Mouse (Mus musculus) spleen, embryonic (tissue): ENCODE measurements around the gene Omp.
"Not testable (repeated sequence)": the region's sequence is repeated elsewhere in the genome, so short reads cannot be mapped to it uniquely, and the experiment has no call there.

Experiments used
- CTCF ChIA-PET: fragments of 350-600 bp; sonication (Branson Sonifier 250); formaldehyde crosslinking; loops from one replicate; lab custom pipeline; 2022; lab: Charles Lee

Omp gene

GRCm38 (mm10) chr7:98145402-98145801, at the start of gene Omp:
Omp (minus strand) TSS chr7:98145502.
- CTCF ChIA-PET: interaction anchor here (0.6 kb wide), 1 partner anchor 10 kb away, joined by 5 read pairs; no protein-coding TSS in a partner anchor

DNA sequence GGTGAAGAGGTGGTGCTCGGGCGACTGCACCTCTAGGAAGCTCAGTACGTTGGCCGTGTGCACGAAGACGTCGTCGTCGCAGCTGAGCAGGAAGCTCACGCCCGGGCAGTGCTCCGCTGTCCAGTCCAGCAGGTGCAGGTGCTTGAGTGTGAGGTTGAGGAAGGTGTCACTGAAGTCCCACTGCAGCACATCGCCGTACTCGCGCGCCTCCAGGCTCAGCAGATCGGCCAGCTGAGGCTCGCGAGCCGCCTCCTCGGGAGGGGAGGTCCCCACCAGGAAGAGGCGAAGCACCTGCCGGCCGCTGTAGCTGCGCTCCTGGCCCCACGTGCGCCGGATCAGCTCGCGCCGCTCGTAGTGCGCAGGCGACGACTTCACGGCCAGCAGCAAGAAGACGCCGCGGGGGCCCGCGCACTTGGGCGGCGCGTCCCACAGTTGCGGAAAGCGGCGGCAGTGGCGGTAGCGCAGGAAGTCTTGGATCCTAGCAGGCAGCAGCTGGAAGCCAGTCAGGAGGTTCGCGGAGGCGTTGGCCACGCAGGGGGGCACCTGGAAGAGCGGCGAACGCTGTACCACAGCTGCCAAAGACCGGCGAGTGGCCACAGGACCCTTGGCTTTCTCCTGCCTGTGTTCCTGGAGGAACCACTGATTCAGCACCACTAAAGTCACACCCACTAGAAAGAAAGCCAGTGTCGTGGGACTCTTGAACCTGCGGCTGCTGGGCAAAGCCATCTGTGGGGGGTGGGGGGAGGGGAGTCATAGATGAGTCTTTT, 48.9 kb upstream of the Omp start:
- CTCF ChIA-PET: no interaction called here

DNA sequence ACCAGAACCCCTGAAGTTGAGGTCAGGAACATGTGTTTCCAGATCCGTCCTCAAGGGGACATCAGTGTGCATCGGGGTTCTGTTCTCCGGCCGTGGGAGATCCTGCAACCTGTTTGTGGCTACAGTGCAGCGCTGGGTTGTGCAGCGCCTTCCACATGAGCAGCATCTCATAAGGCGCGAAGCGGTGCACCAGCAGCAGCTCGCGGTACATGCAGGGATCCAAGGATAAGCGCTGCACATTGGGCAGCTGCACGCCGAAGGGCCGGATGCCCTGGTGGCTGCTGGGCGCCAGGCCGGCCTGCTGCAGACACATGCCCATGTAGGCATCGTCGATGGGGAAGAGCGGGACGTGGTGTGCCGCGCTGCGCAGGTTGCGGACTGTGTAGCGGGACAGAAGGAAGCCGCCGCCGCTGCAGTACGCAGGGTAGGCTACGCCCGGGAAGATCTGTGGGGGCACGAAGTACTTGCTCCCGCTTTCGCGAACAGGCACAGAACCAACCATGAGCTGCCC, 48.3 kb upstream of the Omp start:
- CTCF ChIA-PET: no interaction called here

- CTCF ChIA-PET: interaction anchor here (2.0 kb wide), 1 partner anchor 36 kb away, joined by 9 read pairs; no protein-coding TSS in a partner anchor
Measured at GRCm38 (mm10) chr7:98191571-98192250, 46.4 kb upstream of the Omp start.

GRCm38 (mm10) chr7:98190578-98190977, 45.3 kb upstream of the Omp start:
- CTCF ChIA-PET: interaction anchor here (2.0 kb wide), 1 partner anchor 35 kb away, joined by 9 read pairs; no protein-coding TSS in a partner anchor

- CTCF ChIA-PET: interaction anchor here (0.6 to 2.0 kb wide), 2 partner anchors 23 to 34 kb away, joined by 3 to 9 read pairs; no protein-coding TSS in a partner anchor
Measured at GRCm38 (mm10) chr7:98189745-98190144, 44.4 kb upstream of the Omp start.

- CTCF ChIA-PET: no interaction called here
Measured at GRCm38 (mm10) chr7:98188680-98189079, 43.4 kb upstream of the Omp start.

DNA sequence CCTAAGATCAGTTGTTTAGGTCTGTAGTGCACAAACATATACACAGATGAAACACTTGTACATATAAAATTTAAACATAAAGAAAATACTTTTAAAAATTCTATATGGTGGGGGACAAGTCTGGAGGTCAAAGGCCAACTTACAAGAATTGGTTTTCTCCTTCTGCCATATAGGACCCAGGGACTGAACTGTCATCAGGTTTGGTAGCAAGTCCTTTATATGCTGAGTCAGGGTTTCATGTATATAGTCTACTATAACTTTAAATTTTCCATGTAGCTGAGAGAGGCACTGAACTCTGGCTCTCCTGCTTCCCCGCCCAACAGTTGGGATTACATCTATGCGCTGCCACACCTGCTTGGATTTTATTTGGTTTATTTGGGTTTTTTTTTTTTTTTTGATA, 42.9 kb upstream of the Omp start:
- CTCF ChIA-PET: no interaction called here

DNA sequence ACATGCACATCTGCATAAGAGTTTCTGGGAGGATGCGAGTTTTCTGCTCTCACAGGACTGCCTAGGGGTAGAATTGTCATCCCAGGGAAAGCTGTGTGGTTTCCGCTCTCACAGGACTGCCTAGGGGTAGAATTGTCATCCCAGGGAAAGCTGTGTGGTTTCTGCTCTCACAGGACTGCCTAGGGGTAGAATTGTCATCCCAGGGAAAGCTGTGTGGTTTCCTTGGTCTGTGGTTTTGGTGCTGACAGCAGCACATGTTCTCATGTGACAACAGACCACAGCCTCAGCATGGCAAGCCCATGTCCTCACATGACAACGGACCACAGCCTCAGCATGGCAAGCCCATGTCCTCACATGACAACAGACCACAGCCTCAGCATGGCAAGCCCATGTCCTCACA, 42.0 kb upstream of the Omp start:
- CTCF ChIA-PET: not testable (repeated sequence)

DNA sequence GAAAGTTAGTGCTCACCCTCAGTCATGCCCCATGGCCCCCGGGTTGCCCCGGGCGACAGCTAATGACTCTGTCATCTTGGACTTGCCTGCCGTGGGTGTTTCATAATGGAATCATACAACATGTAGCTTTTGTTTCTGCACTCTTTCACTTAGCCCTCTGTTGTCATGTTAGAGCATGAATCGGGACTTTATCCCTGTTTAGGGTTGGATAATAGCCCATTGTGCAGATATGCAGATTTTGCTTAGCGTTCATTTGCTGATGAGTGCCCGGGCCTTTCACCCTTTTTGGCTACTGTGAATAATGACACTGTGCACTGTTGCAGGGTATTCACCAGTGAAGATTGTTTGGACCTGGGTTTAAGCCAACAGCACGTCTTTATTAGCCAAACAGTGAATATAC, 41.3 kb upstream of the Omp start:
- CTCF ChIA-PET: no interaction called here

DNA sequence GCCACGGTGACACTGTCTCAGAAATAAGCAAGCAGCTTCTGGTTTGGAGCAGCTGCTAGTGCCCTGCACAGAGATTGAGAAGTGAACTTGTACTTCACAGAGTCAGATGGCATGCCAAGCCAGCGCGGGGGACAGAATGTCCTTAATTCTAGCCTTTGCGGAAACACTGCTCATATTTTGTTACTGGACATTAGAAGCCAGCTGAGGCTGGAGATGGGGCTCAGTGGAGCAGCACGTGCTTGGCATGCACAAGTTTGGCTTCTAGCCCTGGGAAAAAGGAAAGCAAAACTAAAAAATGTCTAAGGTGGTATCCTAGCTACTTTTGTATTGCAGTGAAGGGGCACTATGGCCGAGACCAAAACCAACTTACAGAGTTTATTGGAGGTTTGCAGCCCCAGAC, 40.0 kb upstream of the Omp start:
- CTCF ChIA-PET: no interaction called here

GRCm38 (mm10) chr7:98178560-98179231, 33.4 kb upstream of the Omp start:
- CTCF ChIA-PET: interaction anchor here (1.2 to 1.7 kb wide), 2 partner anchors 12 to 71 kb away, joined by 4 to 5 read pairs; no protein-coding TSS in a partner anchor

GRCm38 (mm10) chr7:98177929-98178559, 32.7 kb upstream of the Omp start, which contains the start of gene Capn5:
Capn5 (minus strand) TSS chr7:98178274.
- CTCF ChIA-PET: interaction anchor here (1.2 to 1.7 kb wide), 2 partner anchors 12 to 70 kb away, joined by 4 to 5 read pairs; no protein-coding TSS in a partner anchor

DNA sequence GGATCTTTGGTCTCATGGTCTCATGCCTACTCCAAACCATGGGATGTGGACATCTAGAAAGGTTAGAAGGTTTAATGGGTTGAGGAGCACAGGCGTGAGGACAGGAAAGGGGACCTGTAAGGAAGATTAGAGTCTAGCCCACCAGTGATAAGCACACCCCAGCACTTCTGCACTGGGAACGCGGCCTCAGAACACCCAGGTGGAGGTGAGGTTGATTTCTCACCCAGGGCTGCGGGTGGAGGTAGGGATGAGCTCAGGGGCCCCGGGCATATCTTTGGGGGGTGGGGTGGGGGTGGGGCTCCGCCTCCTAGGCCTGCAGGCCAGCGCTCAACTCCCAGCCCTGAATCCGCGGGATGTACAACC, 32.2 kb upstream of the Omp start:
- CTCF ChIA-PET: interaction anchor here (0.7 to 1.7 kb wide), 3 partner anchors 11 to 70 kb away, joined by 4 to 8 read pairs (median 5); no protein-coding TSS in a partner anchor

GRCm38 (mm10) chr7:98177071-98177485, 31.8 kb upstream of the Omp start:
- CTCF ChIA-PET: interaction anchor here (0.7 to 1.7 kb wide), 3 partner anchors 11 to 70 kb away, joined by 4 to 8 read pairs (median 5); no protein-coding TSS in a partner anchor

- CTCF ChIA-PET: interaction anchor here (0.7 kb wide), 1 partner anchor 21 kb away, joined by 8 read pairs; no protein-coding TSS in a partner anchor
Measured at GRCm38 (mm10) chr7:98176322-98177070, 31.2 kb upstream of the Omp start.

GRCm38 (mm10) chr7:98174883-98175755, 29.8 kb upstream of the Omp start:
- CTCF ChIA-PET: no interaction called here

DNA sequence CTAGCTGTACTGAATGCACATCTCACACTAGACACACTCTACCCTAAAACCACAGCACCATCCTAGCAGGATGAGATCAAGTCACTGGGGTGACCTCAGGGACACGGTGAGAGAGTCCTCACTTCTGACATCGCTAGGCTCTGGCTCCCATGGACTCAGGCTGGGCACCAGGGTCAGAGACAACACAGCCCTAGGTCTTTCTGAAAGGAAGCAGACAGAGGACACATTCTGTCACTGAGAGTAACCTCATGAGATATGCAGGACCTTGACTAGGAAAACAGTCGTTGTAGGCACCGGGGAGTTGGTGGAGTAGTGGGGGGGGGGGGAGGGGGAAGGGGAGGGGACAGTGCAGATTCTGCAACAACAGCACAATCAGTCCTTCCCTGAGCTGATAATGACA, 28.1 kb upstream of the Omp start:
- CTCF ChIA-PET: no interaction called here

GRCm38 (mm10) chr7:98172661-98173060, 27.4 kb upstream of the Omp start:
- CTCF ChIA-PET: no interaction called here
